Mouse (Mus musculus) embryonic facial prominence, embryonic 13.5 days (tissue): ENCODE data around the gene Rnf123. TPM values are rescaled to one million over a fixed set of nuclear protein-coding genes. Genes with fewer than 3 reads are reported as not detected.
"Not testable (repeated sequence)": the region's sequence is repeated elsewhere in the genome, so short reads cannot be mapped to it uniquely, and the experiment has no call there.

Experiments
- ATAC-seq: fragments of 200-750 bp; cut with Nextera tagmentation; 2 replicates; pipeline ENCODE4 v1.8.0; 2017; ENCODE audit warnings: low read depth; ENCODE audit not compliant: insufficient number of reproducible peaks, insufficient read depth, low FRiP score, low TSS enrichment
- H3K27ac ChIP-seq: fragments of 300-500 bp; sonication (generic); 2 replicates; pipeline ENCODE4 v1.5.1; 2015; ENCODE audit warnings: moderate library complexity, mild to moderate bottlenecking, inconsistent platforms
- H3K27me3 ChIP-seq: fragments of 300-500 bp; sonication (generic); 2 replicates; pipeline ENCODE4 v1.6.1; 2015; ENCODE audit warnings: mild to moderate bottlenecking, inconsistent platforms
- H3K36me3 ChIP-seq: fragments of 300-500 bp; sonication (generic); 2 replicates; pipeline ENCODE4 v1.6.1; 2015; ENCODE audit warnings: mild to moderate bottlenecking, inconsistent platforms
- H3K4me1 ChIP-seq: fragments of 300-500 bp; sonication (generic); 2 replicates; pipeline ENCODE4 v1.6.1; 2015; ENCODE audit warnings: inconsistent platforms
- H3K4me2 ChIP-seq: fragments of 300-500 bp; sonication (generic); 2 replicates; pipeline ENCODE4 v1.6.1; 2015; ENCODE audit warnings: moderate library complexity, mild to moderate bottlenecking, inconsistent platforms
- H3K4me3 ChIP-seq: fragments of 300-500 bp; sonication (generic); 2 replicates; pipeline ENCODE4 v1.5.1; 2015; ENCODE audit warnings: mild to moderate bottlenecking, inconsistent platforms
- H3K9ac ChIP-seq: fragments of 300-500 bp; sonication (generic); 2 replicates; pipeline ENCODE4 v1.6.1; 2015; ENCODE audit warnings: mild to moderate bottlenecking, inconsistent platforms
- H3K9me3 ChIP-seq: fragments of 300-500 bp; sonication (generic); 2 replicates; pipeline ENCODE4 v1.6.1; 2016; ENCODE audit warnings: inconsistent platforms
- WGBS: fragments of 180-500 bp; shearing (Covaris S2); methylation state at CpG from one replicate; pipeline ENCODE4 v1.1.7; 2015; ENCODE audit warnings: mixed read lengths; 5-methylcytosine and 5-hydroxymethylcytosine counted together
- microRNA-seq: library from miRNA; unstranded; fragments of <30 nt; microRNA quantifications from one replicate; pipeline ENCODE4, GENCODE M21; 2016
- polyA plus RNA-seq: library from polyadenylated mRNA; unstranded; fragments of >200 nt; fragmentation: Nextera tagmentation; extraction: Ambion mirVana; gene quantifications from 2 replicates; pipeline ENCODE4 v1.2.1, GENCODE M21; 2015

Rnf123 gene
- polyA plus RNA-seq, 1 experiment from 2014 or later = 36.2 TPM

GRCm38 (mm10) chr9:108013577-108013976, 69.6 kb downstream of the Rnf123 start:
- H3K27ac ChIP-seq, H3K4me3 ChIP-seq, H3K4me2 ChIP-seq, ATAC-seq, H3K27me3 ChIP-seq, H3K9ac ChIP-seq, H3K9me3 ChIP-seq, H3K4me1 ChIP-seq: not testable (repeated sequence)
- WGBS = 89% methylated on average over 2 of the region's 2 CpGs
- H3K36me3 ChIP-seq = peaks cover 17% of the 10 kb centered on the region

GRCm38 (mm10) chr9:108010385-108010784, 72.8 kb downstream of the Rnf123 start:
- H3K4me2 ChIP-seq = no peak overlapping the region
- peaks cover 2% of the 10 kb centered on the region for H3K4me1 ChIP-seq
- no peak overlapping the region for H3K27ac ChIP-seq
- H3K9me3 ChIP-seq = no peaks in the 10 kb centered on the region
- H3K36me3 ChIP-seq = peaks cover 15% of the 10 kb centered on the region; the same call in 1 of the 2 replicates
- H3K27me3 ChIP-seq = no peaks in the 10 kb centered on the region
- H3K9ac ChIP-seq = no peak overlapping the region
- no peak for ATAC-seq
- no peak overlapping the region for H3K4me3 ChIP-seq

- 92% methylated on average over 5 of the region's 5 CpGs for WGBS
- Histone ChIP-seq H3K9me3 (no peaks in the 10 kb centered on the region), H3K27ac (no peak overlapping the region), H3K4me3 (no peak overlapping the region), H3K9ac (no peak overlapping the region), H3K36me3 (peaks cover 9% of the 10 kb centered on the region; the same call in 1 of the 2 replicates), H3K4me2 (no peak overlapping the region), H3K4me1 (peaks cover 19% of the 10 kb centered on the region), H3K27me3 (no peaks in the 10 kb centered on the region)
- ATAC-seq = no peak
Observed at GRCm38 (mm10) chr9:108008041-108008440, 75.1 kb downstream of the Rnf123 start.

- peak overlapping the region; percentile 98 for H3K9ac ChIP-seq
- H3K27me3 ChIP-seq = no peaks in the 10 kb centered on the region
- peak overlapping the region; percentile 93 for H3K27ac ChIP-seq
- H3K9me3 ChIP-seq = no peaks in the 10 kb centered on the region
- peaks cover 26% of the 10 kb centered on the region for H3K4me1 ChIP-seq
- WGBS = 11% methylated on average over 8 of the region's 8 CpGs
- peak overlapping the region; percentile 99 for H3K4me3 ChIP-seq
- no peak for ATAC-seq
- peak overlapping the region; percentile 69 for H3K4me2 ChIP-seq
- peaks cover 3% of the 10 kb centered on the region; the same call in 1 of the 2 replicates for H3K36me3 ChIP-seq
Observed at GRCm38 (mm10) chr9:108003531-108003890, 79.6 kb downstream of the Rnf123 start.

DNA sequence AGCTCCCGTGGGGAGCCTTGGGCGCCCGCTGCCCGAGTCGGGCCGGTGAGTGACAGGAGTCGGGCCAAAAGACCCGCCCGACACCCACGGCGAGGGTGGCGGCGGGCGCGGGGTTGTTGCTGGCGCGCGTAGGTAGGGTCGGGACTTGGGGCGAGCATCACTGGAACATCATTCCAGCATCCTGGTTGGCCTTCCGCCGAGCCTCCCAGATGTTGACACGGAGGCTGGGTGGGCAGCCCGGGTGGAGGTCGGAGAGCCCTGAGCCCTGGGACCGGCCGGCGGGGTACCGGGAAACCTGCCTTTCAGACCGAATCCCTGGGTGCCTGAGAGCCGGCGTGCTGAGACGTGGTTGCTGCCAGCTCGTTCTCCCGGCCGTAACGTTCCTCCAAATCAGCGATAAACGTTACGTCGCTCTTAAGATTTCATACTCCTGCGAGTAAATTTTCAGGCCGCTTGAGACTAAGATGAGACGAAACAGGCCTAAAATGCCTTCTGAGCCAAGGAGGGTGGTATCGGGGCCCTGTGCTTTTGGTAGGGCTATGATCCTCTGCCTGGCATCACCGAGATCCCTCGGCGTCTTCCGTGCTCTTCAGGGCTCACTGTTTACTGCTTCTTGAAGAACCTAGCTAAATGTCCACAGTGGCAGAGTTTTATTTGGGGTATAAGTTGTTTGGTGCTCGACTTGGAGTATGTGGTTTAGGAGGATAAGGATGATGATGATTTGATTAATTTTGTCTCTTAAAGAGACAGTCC, 80.2 kb downstream of the Rnf123 start:
- Histone ChIP-seq H3K27me3 (no peaks in the 10 kb centered on the region), H3K36me3 (peaks cover 3% of the 10 kb centered on the region; the same call in 1 of the 2 replicates), H3K9ac (peak overlapping the region; percentile 98), H3K4me2 (peak overlapping the region; percentile 69), H3K4me3 (peak overlapping the region; percentile 99), H3K9me3 (no peaks in the 10 kb centered on the region), H3K4me1 (peaks cover 26% of the 10 kb centered on the region), H3K27ac (peak overlapping the region; percentile 93)
- under 1% methylated on average over 50 of the region's 50 CpGs for WGBS
- ATAC-seq = no peak; the same call in 1 of the 2 replicates

DNA sequence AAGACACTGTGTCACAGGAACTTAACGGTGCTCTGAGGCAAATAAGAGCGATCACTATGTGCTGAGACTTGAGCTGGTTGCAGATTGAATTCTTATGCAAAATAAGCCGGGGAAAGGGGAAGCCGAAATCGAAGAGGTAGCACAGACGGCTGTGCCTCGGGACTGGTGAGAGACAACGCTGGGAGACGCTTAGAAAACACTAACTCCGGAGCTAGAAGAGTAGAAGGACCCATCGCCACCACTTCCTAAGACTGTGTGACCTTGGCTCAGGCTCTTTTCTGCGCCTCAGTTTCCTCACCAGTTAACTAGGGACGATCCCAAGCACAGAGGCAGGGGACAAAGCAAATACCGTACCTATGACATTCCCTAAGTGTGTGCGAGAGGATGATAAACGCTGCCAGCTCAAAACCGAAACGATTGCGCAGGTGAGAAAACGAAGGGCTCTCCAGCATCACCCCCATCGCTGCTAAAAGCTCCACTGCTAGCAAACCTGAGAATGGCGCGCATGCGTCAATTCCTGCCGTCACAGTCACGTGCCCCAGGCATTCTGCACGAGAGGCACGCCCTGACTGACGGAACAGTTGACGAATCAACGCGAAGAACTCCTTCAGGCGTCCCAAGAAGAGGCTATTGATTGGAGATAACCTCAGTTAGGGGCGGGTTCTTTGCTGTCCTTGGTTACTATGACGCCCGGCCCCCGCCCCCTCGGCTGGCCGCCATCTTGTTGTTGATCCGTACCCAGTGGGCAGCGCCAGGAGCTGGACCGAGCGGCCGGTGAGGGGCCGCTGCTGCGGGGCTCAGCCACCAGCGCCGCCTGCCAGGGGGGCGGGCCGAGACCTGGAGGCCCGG, 81.0 kb downstream of the Rnf123 start, which contains the start of gene Ip6k1:
Ip6k1 (plus strand) TSS at position 580 of the 849 bp plus-strand sequence.
- no peaks in the 10 kb centered on the region for H3K27me3 ChIP-seq
- WGBS = under 1% methylated on average over 51 of the region's 51 CpGs
- H3K27ac ChIP-seq = peak within 1 kb of the TSS; percentile 93
- H3K4me1 ChIP-seq = peaks cover 26% of the 10 kb centered on the region
- H3K9me3 ChIP-seq = no peaks in the 10 kb centered on the region
- peak within 1 kb of the TSS; percentile 83 for H3K4me2 ChIP-seq
- peak within 1 kb of the TSS; percentile 98 for H3K9ac ChIP-seq
- H3K4me3 ChIP-seq = peak within 1 kb of the TSS; percentile 99
- peaks cover under 1% of the 10 kb centered on the region; the same call in 1 of the 2 replicates for H3K36me3 ChIP-seq
- ATAC-seq = peak; percentile 99

Small RNA genes lying within 50 kb of the gene (microRNA-seq; reads per million reads assigned to microRNA genes)
- gene Gm47303 (not detected), gene Mir7088 (not detected)

Other genes starting within 250 kb of the Rnf123 start
- 102 and 108 TPM in 2 replicates for gene Rbm6, start 210.1 kb downstream of the Rnf123 start, polyA plus RNA-seq
- 14.7 and 14.9 TPM in 2 replicates for gene Mon1a, start 195.2 kb downstream of the Rnf123 start, polyA plus RNA-seq
- gene Mst1r, start 176.5 kb downstream of the Rnf123 start, polyA plus RNA-seq = 5.1 and 6.3 TPM in 2 replicates
- gene Actl11, start 154.9 kb downstream of the Rnf123 start, polyA plus RNA-seq = not detected in 2 replicates
- 9.1 and 9.7 TPM in 2 replicates for gene Camkv, start 147.7 kb downstream of the Rnf123 start, polyA plus RNA-seq
- 23.8 and 29.0 TPM in 2 replicates for gene Traip, start 133.2 kb downstream of the Rnf123 start, polyA plus RNA-seq
- gene Uba7, start 107.8 kb downstream of the Rnf123 start, polyA plus RNA-seq = 25.7 and 28.1 TPM in 2 replicates
- 7.2 and 9.9 TPM in 2 replicates for gene Gm20661, start 100.3 kb downstream of the Rnf123 start, polyA plus RNA-seq
- 79.2 and 86.1 TPM in 2 replicates for gene Inka1, start 97.5 kb downstream of the Rnf123 start, polyA plus RNA-seq
- gene Cdhr4, start 90.8 kb downstream of the Rnf123 start, polyA plus RNA-seq = 13.0 and 14.5 TPM in 2 replicates
- 0.58 and 1.3 TPM in 2 replicates for gene Gm20662, start 87.0 kb downstream of the Rnf123 start, polyA plus RNA-seq
- 71.4 and 71.9 TPM in 2 replicates for gene Ip6k1, start 80.8 kb downstream of the Rnf123 start, polyA plus RNA-seq
- gene Gmppb, start 34.1 kb downstream of the Rnf123 start, polyA plus RNA-seq = 27.4 and 31.5 TPM in 2 replicates
- 3.4 and 3.7 TPM in 2 replicates for gene Amigo3, start 30.2 kb downstream of the Rnf123 start, polyA plus RNA-seq
- 0.38 and 1.0 TPM in 2 replicates for gene Mst1, start 2.9 kb downstream of the Rnf123 start, polyA plus RNA-seq
- gene Apeh, start 11.3 kb upstream of the Rnf123 start, polyA plus RNA-seq = 40.8 and 45.6 TPM in 2 replicates
- 0.63 and 0.69 TPM in 2 replicates for gene Bsn, start 107.0 kb upstream of the Rnf123 start, polyA plus RNA-seq
- 52.6 and 54.7 TPM in 2 replicates for gene Dag1, start 180.6 kb upstream of the Rnf123 start, polyA plus RNA-seq
- gene Nicn1, start 207.1 kb upstream of the Rnf123 start, polyA plus RNA-seq = 48.9 and 50.1 TPM in 2 replicates
- 12.5 and 15.3 TPM in 2 replicates for gene Amt, start 213.5 kb upstream of the Rnf123 start, polyA plus RNA-seq
- gene Rhoa, start 222.8 kb upstream of the Rnf123 start, polyA plus RNA-seq = 437 and 448 TPM in 2 replicates
- gene Tcta, start 222.8 kb upstream of the Rnf123 start, polyA plus RNA-seq = 31.5 and 34.2 TPM in 2 replicates